Mouse (Mus musculus): ENCODE results near the gene Sgsm1.

DNA sequence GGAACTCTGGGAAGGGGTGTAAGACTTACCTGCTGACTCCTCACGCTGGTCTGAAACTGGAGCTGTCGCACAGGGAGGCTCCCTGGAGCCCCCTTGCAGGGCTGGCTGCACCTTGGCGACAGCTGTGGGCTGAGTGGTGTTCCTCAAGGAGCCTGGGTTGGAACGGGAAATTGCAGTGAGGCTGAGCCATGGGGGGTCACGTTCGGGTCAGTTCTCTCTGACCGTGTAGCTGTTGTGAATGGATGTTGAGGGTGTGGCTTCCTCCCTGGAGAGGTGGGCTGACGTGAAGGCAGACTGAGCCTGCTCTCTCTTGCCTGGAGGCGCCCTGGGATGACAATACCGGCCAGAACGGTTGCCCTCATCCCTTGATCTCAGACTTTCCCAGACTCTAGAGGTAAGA is 48.2 kb upstream of the Sgsm1 start:
- no peak for TF ChIP-seq CTCF (IDR thresholded peaks at IDR 0.05; ENCODE audit: control insufficient read depth, insufficient read depth, insufficient replicate concordance, low read depth, low read length)
- TF ChIP-seq POLR2A (IDR thresholded peaks at IDR 0.05; ENCODE audit: control insufficient read depth, low read depth, low read length): no peak; the same call in 1 of the 2 replicates

Data from testis, adult 2 months (tissue).